Mouse (Mus musculus): ENCODE data around the gene Sema5b.

GRCm38 (mm10) chr16:35501106-35501760, 39.7 kb upstream of the Sema5b start:
- no peak for TF ChIP-seq ETS1 (IDR thresholded peaks at IDR 0.05; ENCODE audit: low read depth, low read length)
- TF ChIP-seq MAX (IDR thresholded peaks at IDR 0.05; ENCODE audit: low read length): no peak
- TF ChIP-seq E2F4 (IDR thresholded peaks at IDR 0.05; ENCODE audit: borderline replicate concordance, low read depth, low read length): no peak
- no peak for TF ChIP-seq POLR2A (IDR thresholded peaks at IDR 0.05; ENCODE audit: control insufficient read depth in 1 of 2, insufficient read depth in 1 of 2, low read depth in 1 of 2, low read length in 2 of 2, poor library complexity in 1 of 2)
- TF ChIP-seq UBTF (IDR thresholded peaks at IDR 0.05; ENCODE audit: borderline replicate concordance, insufficient read depth, low read depth, low read length): no peak
